Mouse (Mus musculus) forebrain, embryonic 11.5 days (tissue): ENCODE measurements around the gene Ddx59. TPM values are rescaled to one million over a fixed set of nuclear protein-coding genes. Genes with fewer than 3 reads are reported as not detected.
A peak's percentile ranks its signal among the peaks of the same experiment; 100 is the strongest.

ENCODE experiments used
- ATAC-seq: fragments of 200-750 bp; cut with Nextera tagmentation; replicated peaks from 2 replicates; pipeline ENCODE4 v1.8.0; 2017; ENCODE audit warnings: moderate TSS enrichment; ENCODE audit not compliant: low FRiP score
- DNase-seq: peaks from one replicate; pipeline ENCODE4 v3.0.0-alpha.2; 2017; ENCODE audit warnings: low spot score
- H3K27ac ChIP-seq: fragments of 300-500 bp; sonication (generic); 2 replicates; pipeline ENCODE4 v1.5.1; 2014; ENCODE audit warnings: low read depth, low read length
- H3K27me3 ChIP-seq: fragments of 300-500 bp; sonication (generic); 2 replicates; pipeline ENCODE4 v1.6.1; 2014; ENCODE audit warnings: mild to moderate bottlenecking, low read length, mixed read lengths; ENCODE audit not compliant: control insufficient read depth, insufficient read depth
- H3K36me3 ChIP-seq: fragments of 300-500 bp; sonication (generic); 2 replicates; pipeline ENCODE4 v1.6.1; 2014; ENCODE audit warnings: mild to moderate bottlenecking, low read length, moderate library complexity, mixed read lengths; ENCODE audit not compliant: control insufficient read depth, insufficient read depth
- H3K4me1 ChIP-seq: fragments of 300-500 bp; sonication (generic); replicated peaks from 2 replicates; pipeline ENCODE4 v1.6.1; 2014; ENCODE audit warnings: low read length, mixed read lengths; ENCODE audit not compliant: control insufficient read depth, insufficient read depth
- H3K4me2 ChIP-seq: fragments of 300-500 bp; sonication (generic); 2 replicates; pipeline ENCODE4 v1.6.1; 2014; ENCODE audit warnings: low read depth, mild to moderate bottlenecking, low read length, moderate library complexity, mixed read lengths; ENCODE audit not compliant: severe bottlenecking
- H3K4me3 ChIP-seq: fragments of 300-500 bp; sonication (generic); 2 replicates; pipeline ENCODE4 v1.5.1; 2014; ENCODE audit warnings: low read depth, low read length
- H3K9ac ChIP-seq: fragments of 300-500 bp; sonication (generic); 2 replicates; pipeline ENCODE4 v1.6.1; 2014; ENCODE audit warnings: low read length
- H3K9me3 ChIP-seq: fragments of 300-500 bp; sonication (generic); 2 replicates; pipeline ENCODE4 v1.6.1; 2016; ENCODE audit warnings: low read length, mixed read lengths; ENCODE audit not compliant: control insufficient read depth
- WGBS: fragments of 180-500 bp; shearing (Covaris S2); extraction: QIAGEN DNeasy Blood & Tissue Kit; methylation state at CpG from one replicate; pipeline ENCODE4 v1.1.7; 2014; 5-methylcytosine and 5-hydroxymethylcytosine counted together
- polyA plus RNA-seq: library from polyadenylated mRNA; unstranded; fragments of >200 nt; fragmentation: Nextera tagmentation; extraction: Ambion mirVana; gene quantifications from 2 replicates; pipeline ENCODE4 v1.2.1, GENCODE M21; 2014

Gene Ddx59
- 19.2 and 21.7 TPM in 2 replicates for polyA plus RNA-seq

- Histone ChIP-seq H3K9ac (peak within 1 kb of the TSS; percentile 80), H3K27me3 (no peaks in the 10 kb centered on the region), H3K36me3 (no peaks in the 10 kb centered on the region), H3K4me2 (peak within 1 kb of the TSS; percentile 58), H3K4me3 (peak within 1 kb of the TSS; percentile 67), H3K9me3 (no peaks in the 10 kb centered on the region), H3K27ac (peak within 1 kb of the TSS; percentile 96), H3K4me1 (no peaks in the 10 kb centered on the region)
- DNase-seq (peak; percentile 98), ATAC-seq (peak; percentile 98)
- WGBS = 3% methylated on average over 72 of the region's 78 CpGs
Observed at GRCm38 (mm10) chr1:136414798-136415755, at the start of gene Ddx59. Gene Ddx59, plus strand, starts transcription at chr1:136415271.

- Histone ChIP-seq H3K36me3 (no peaks in the 10 kb centered on the region), H3K4me2 (no peak overlapping the region), H3K4me1 (peaks cover 5% of the 10 kb centered on the region; the same call in 1 of the 2 replicates), H3K27ac (no peak overlapping the region), H3K9ac (no peak overlapping the region), H3K4me3 (no peak overlapping the region), H3K9me3 (no peaks in the 10 kb centered on the region), H3K27me3 (no peaks in the 10 kb centered on the region)
- ATAC-seq (no peak), DNase-seq (no peak)
- WGBS = 72% methylated on average over 3 of the region's 3 CpGs
Observed at GRCm38 (mm10) chr1:136365986-136366385, 49.1 kb upstream of the Ddx59 start.

- Histone ChIP-seq H3K9ac (no peak overlapping the region), H3K27ac (no peak overlapping the region), H3K27me3 (no peaks in the 10 kb centered on the region), H3K4me1 (no peaks in the 10 kb centered on the region), H3K36me3 (no peaks in the 10 kb centered on the region), H3K4me3 (no peak overlapping the region), H3K4me2 (no peak overlapping the region), H3K9me3 (no peaks in the 10 kb centered on the region)
- DNase-seq (no peak), ATAC-seq (no peak)
- 94% methylated on average over 7 of the region's 7 CpGs for WGBS
Observed at GRCm38 (mm10) chr1:136379261-136379660, 35.8 kb upstream of the Ddx59 start.

- Histone ChIP-seq H3K9me3 (no peaks in the 10 kb centered on the region), H3K27ac (no peak overlapping the region), H3K27me3 (no peaks in the 10 kb centered on the region), H3K9ac (no peak overlapping the region), H3K4me3 (no peak overlapping the region), H3K4me2 (no peak overlapping the region), H3K36me3 (no peaks in the 10 kb centered on the region), H3K4me1 (no peaks in the 10 kb centered on the region)
- WGBS = 83% methylated on average over 4 of the region's 4 CpGs
- DNase-seq (no peak), ATAC-seq (no peak)
Observed at GRCm38 (mm10) chr1:136380161-136380560, 34.9 kb upstream of the Ddx59 start.

GRCm38 (mm10) chr1:136380606-136381005 is 34.5 kb upstream of the Ddx59 start:
- no peak for DNase-seq

GRCm38 (mm10) chr1:136381169-136381568 is 33.9 kb upstream of the Ddx59 start:
- WGBS = 88% methylated on average over 6 of the region's 6 CpGs
- no peak for DNase-seq

More at GRCm38 (mm10) chr1:136380606-136381005, 34.5 kb upstream of the Ddx59 start:
- H3K9me3 ChIP-seq = no peaks in the 10 kb centered on the region
- H3K4me1 ChIP-seq = no peaks in the 10 kb centered on the region
- H3K9ac ChIP-seq = no peak overlapping the region
- H3K36me3 ChIP-seq = no peaks in the 10 kb centered on the region
- no peak overlapping the region for H3K4me2 ChIP-seq
- ATAC-seq = no peak
- H3K4me3 ChIP-seq = no peak overlapping the region
- H3K27me3 ChIP-seq = no peaks in the 10 kb centered on the region
- H3K27ac ChIP-seq = no peak overlapping the region
- 90% methylated on average over 8 of the region's 8 CpGs for WGBS

GRCm38 (mm10) chr1:136381583-136381982 is 33.5 kb upstream of the Ddx59 start:
- Histone ChIP-seq H3K9ac (no peak overlapping the region), H3K36me3 (no peaks in the 10 kb centered on the region), H3K4me3 (no peak overlapping the region), H3K27ac (no peak overlapping the region), H3K4me2 (no peak overlapping the region), H3K9me3 (no peaks in the 10 kb centered on the region), H3K27me3 (no peaks in the 10 kb centered on the region), H3K4me1 (no peaks in the 10 kb centered on the region)
- ATAC-seq (no peak), DNase-seq (no peak)
- 89% methylated on average over 5 of the region's 5 CpGs for WGBS

More at GRCm38 (mm10) chr1:136381169-136381568, 33.9 kb upstream of the Ddx59 start:
- no peak overlapping the region for H3K27ac ChIP-seq
- no peaks in the 10 kb centered on the region for H3K9me3 ChIP-seq
- H3K4me1 ChIP-seq = no peaks in the 10 kb centered on the region
- no peak overlapping the region for H3K4me3 ChIP-seq
- no peak overlapping the region for H3K4me2 ChIP-seq
- ATAC-seq = no peak
- no peak overlapping the region for H3K9ac ChIP-seq
- H3K27me3 ChIP-seq = no peaks in the 10 kb centered on the region
- no peaks in the 10 kb centered on the region for H3K36me3 ChIP-seq

GRCm38 (mm10) chr1:136386914-136387313 is 28.2 kb upstream of the Ddx59 start:
- Histone ChIP-seq H3K36me3 (no peaks in the 10 kb centered on the region), H3K27ac (no peak overlapping the region), H3K9ac (no peak overlapping the region), H3K9me3 (no peaks in the 10 kb centered on the region), H3K4me3 (no peak overlapping the region), H3K27me3 (no peaks in the 10 kb centered on the region), H3K4me2 (no peak overlapping the region), H3K4me1 (no peaks in the 10 kb centered on the region)
- WGBS = 56% methylated on average over 5 of the region's 6 CpGs
- ATAC-seq = no peak
- DNase-seq = no peak
